Mouse (Mus musculus): ENCODE measurements at regions not wholly inside any gene's neighbourhood (a gene's known extent, or its start where the extent isn't known, plus 50 kb on each side); places are given as distances from the start of the nearest gene placed in this dataset.

DNA sequence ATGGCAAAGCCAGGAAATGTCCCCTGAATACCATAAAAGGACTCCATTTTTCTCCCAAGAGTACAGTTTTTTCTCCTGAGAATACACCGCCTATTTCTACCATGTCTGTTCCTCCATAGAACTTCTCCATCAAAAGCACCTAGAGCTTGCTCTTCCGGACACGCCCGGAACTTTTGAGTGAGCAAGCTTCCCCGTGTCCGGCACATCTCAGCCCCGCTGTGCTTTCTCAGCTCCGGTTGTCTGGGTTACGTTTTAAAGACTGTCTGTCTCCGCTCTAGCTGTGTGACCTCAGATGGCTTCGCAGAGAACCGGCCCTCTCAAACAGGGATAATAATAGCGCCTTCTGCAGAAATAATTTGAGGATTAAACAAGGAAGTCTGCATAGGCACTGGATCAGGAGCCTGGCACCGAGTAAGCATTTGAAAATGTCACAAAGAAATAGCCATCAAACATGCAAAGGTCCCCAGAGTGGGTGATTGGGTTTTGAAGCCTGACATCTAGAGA, 122.8 kb downstream of the Ddx11 start:
- TF ChIP-seq CTCF (IDR thresholded peaks at IDR 0.05; ENCODE audit: insufficient read depth, low read length) (no peak), POLR2A (IDR thresholded peaks at IDR 0.05; ENCODE audit: borderline replicate concordance, extremely low read depth, low read depth, low read length) (no peak)
